Mouse (Mus musculus) lung, postnatal 0 days (tissue): ENCODE results near the gene Cwf19l1. TPM values are rescaled to one million over a fixed set of nuclear protein-coding genes. Genes with fewer than 3 reads are reported as not detected.

Experiments
- ATAC-seq: fragments of 200-750 bp; cut with Nextera tagmentation; 2 replicates; pipeline ENCODE4 v1.8.0; 2017; ENCODE audit warnings: moderate library complexity
- DNase-seq: peaks from one replicate; pipeline ENCODE4 v3.0.0-alpha.2; 2016; ENCODE audit warnings: low spot score
- H3K27ac ChIP-seq: fragments of 300-500 bp; sonication (generic); 2 replicates; pipeline ENCODE4 v1.5.1; 2014; ENCODE audit warnings: antibody characterized with exemption, mild to moderate bottlenecking, low read length, mixed read lengths
- H3K27me3 ChIP-seq: fragments of 300-500 bp; sonication (generic); replicated peaks from 2 replicates; pipeline ENCODE4 v1.6.1; 2014; ENCODE audit warnings: low read length, mixed read lengths; ENCODE audit not compliant: insufficient read depth
- H3K36me3 ChIP-seq: fragments of 300-500 bp; sonication (generic); 2 replicates; pipeline ENCODE4 v1.6.1; 2014; ENCODE audit warnings: low read length, mixed read lengths; ENCODE audit not compliant: insufficient read depth
- H3K4me1 ChIP-seq: fragments of 300-500 bp; sonication (generic); 2 replicates; pipeline ENCODE4 v1.6.1; 2014; ENCODE audit warnings: antibody characterized with exemption, low read depth, low read length, mixed read lengths; ENCODE audit not compliant: insufficient read depth
- H3K4me2 ChIP-seq: fragments of 300-500 bp; sonication (generic); replicated peaks from 2 replicates; pipeline ENCODE4 v1.6.1; 2014; ENCODE audit warnings: low read depth, mild to moderate bottlenecking, low read length, moderate library complexity, mixed read lengths
- H3K4me3 ChIP-seq: fragments of 300-500 bp; sonication (generic); 2 replicates; pipeline ENCODE4 v1.5.1; 2014; ENCODE audit warnings: low read depth, low read length
- H3K9ac ChIP-seq: fragments of 300-500 bp; sonication (generic); replicated peaks from 2 replicates; pipeline ENCODE4 v1.6.1; 2014; ENCODE audit warnings: low read depth, mild to moderate bottlenecking
- H3K9me3 ChIP-seq: fragments of 300-500 bp; sonication (generic); 2 replicates; pipeline ENCODE4 v1.6.1; 2016; ENCODE audit warnings: low read length, mixed read lengths
- CTCF ChIP-seq: IDR thresholded peaks from 2 replicates; pipeline ENCODE4 v1.5.1; 2016; ENCODE audit warnings: antibody characterized with exemption, mild to moderate bottlenecking
- EP300 ChIP-seq: IDR thresholded peaks from 2 replicates; pipeline ENCODE4 v1.6.1; 2016; ENCODE audit warnings: antibody characterized with exemption, mild to moderate bottlenecking, control low read depth
- WGBS: fragments of 180-500 bp; shearing (Covaris S2); extraction: QIAGEN DNeasy Blood & Tissue Kit; methylation state at CpG from one replicate; pipeline ENCODE4 v1.1.7; 2014; 5-methylcytosine and 5-hydroxymethylcytosine counted together
- polyA plus RNA-seq: library from polyadenylated mRNA; unstranded; fragments of >200 nt; fragmentation: Nextera tagmentation; extraction: Ambion mirVana; gene quantifications from 2 replicates; pipeline ENCODE4 v1.2.1, GENCODE M21; 2015

Cwf19l1 gene
- 14.2 and 18.5 TPM in 2 replicates for polyA plus RNA-seq

GRCm38 (mm10) chr19:44135072-44135959, at the start of gene Cwf19l1:
TSS of gene Cwf19l1 (minus strand) at chr19:44135876.
- peak within 1 kb of the TSS; percentile 89 for H3K27ac ChIP-seq
- TF ChIP-seq CTCF = no peak
- TF ChIP-seq EP300 = no peak
- peak within 1 kb of the TSS; percentile 90 for H3K4me3 ChIP-seq
- under 1% methylated on average over 45 of the region's 45 CpGs for WGBS
- H3K9ac ChIP-seq = peak within 1 kb of the TSS; percentile 68
- ATAC-seq (peak; percentile 94), DNase-seq (peak; percentile 95)
- peak within 1 kb of the TSS; percentile 81 for H3K4me2 ChIP-seq
- H3K4me1 ChIP-seq = no peaks in the 10 kb centered on the region
- no peaks in the 10 kb centered on the region for H3K9me3 ChIP-seq
- H3K36me3 ChIP-seq = peaks cover 6% of the 10 kb centered on the region; the same call in 1 of the 2 replicates
- no peaks in the 10 kb centered on the region for H3K27me3 ChIP-seq

GRCm38 (mm10) chr19:44183968-44184367, 48.3 kb upstream of the Cwf19l1 start:
- no peaks in the 10 kb centered on the region for H3K9me3 ChIP-seq
- no peak overlapping the region for H3K9ac ChIP-seq
- H3K4me1 ChIP-seq = no peaks in the 10 kb centered on the region
- H3K36me3 ChIP-seq = no peaks in the 10 kb centered on the region
- no peaks in the 10 kb centered on the region for H3K27me3 ChIP-seq
- ATAC-seq (no peak), DNase-seq (no peak)
- no peak overlapping the region for H3K4me2 ChIP-seq
- no peak overlapping the region for H3K27ac ChIP-seq
- WGBS = 73% methylated on average over 3 of the region's 3 CpGs
- no peak for TF ChIP-seq CTCF
- TF ChIP-seq EP300 = no peak
- H3K4me3 ChIP-seq = no peak overlapping the region

DNA sequence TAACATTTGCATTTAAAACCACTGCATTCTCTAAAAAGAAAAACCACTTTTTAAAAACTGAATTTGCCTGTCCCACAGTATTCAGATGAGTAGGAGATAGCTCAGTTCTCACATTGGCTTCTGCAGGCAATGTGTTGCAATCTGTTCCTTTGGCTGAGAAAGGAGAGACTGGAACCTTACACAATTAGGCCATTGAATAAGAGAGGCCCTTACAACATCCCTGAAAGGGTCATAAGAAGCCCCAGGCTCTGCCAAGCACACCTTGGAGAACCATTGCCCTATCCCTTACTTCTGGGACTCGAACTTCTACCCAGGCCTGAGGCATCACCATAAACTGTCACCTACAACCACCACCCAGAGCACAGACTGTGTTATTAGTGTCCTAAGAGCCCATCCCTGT, 44.8 kb upstream of the Cwf19l1 start:
- Histone ChIP-seq H3K4me3 (no peak overlapping the region), H3K4me1 (no peaks in the 10 kb centered on the region), H3K9ac (no peak overlapping the region), H3K4me2 (no peak overlapping the region), H3K27me3 (no peaks in the 10 kb centered on the region), H3K9me3 (peaks cover 4% of the 10 kb centered on the region; the same call in 1 of the 2 replicates), H3K36me3 (no peaks in the 10 kb centered on the region), H3K27ac (no peak overlapping the region)
- no peak for TF ChIP-seq EP300
- no peak for TF ChIP-seq CTCF
- DNase-seq (no peak), ATAC-seq (no peak)
- 64% methylated on average over 1 of the region's 1 CpGs for WGBS

GRCm38 (mm10) chr19:44176741-44177140, 41.1 kb upstream of the Cwf19l1 start:
- no peak for ATAC-seq
- TF ChIP-seq EP300 (no peak), CTCF (no peak)
- DNase-seq = no peak
- H3K4me1 ChIP-seq = no peaks in the 10 kb centered on the region
- no peak overlapping the region for H3K27ac ChIP-seq
- H3K4me3 ChIP-seq = no peak overlapping the region
- H3K27me3 ChIP-seq = no peaks in the 10 kb centered on the region
- H3K36me3 ChIP-seq = no peaks in the 10 kb centered on the region
- H3K9me3 ChIP-seq = peaks cover 4% of the 10 kb centered on the region; the same call in 1 of the 2 replicates
- whole genome bisulfite sequencing = 74% methylated on average over 3 of the region's 3 CpGs
- no peak overlapping the region for H3K4me2 ChIP-seq
- H3K9ac ChIP-seq = no peak overlapping the region

DNA sequence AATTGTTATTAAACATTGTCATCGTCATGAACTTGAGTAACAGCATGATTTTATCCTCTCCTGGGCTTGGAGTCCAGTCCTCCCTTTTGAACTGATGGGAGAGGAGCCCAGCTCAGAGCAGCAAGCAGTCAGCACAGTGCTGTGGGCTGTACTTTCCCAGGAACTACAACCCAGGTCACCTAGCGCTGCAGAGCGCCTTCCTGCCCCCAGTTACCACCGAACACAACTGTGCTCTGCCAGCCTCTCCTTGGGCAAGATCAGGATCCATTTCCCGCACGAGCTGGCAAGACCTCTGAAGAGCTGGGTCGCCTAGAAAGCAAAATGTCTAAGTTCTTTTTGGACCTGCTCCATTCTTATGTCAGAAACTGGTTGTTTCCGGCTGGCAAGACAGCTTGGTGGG, 39.2 kb upstream of the Cwf19l1 start:
- DNase-seq (no peak), ATAC-seq (no peak)
- no peaks in the 10 kb centered on the region for H3K4me1 ChIP-seq
- no peak overlapping the region for H3K27ac ChIP-seq
- H3K9ac ChIP-seq = no peak overlapping the region
- H3K9me3 ChIP-seq = peaks cover 4% of the 10 kb centered on the region; the same call in 1 of the 2 replicates
- H3K36me3 ChIP-seq = no peaks in the 10 kb centered on the region
- H3K27me3 ChIP-seq = no peaks in the 10 kb centered on the region
- TF ChIP-seq CTCF (no peak), EP300 (no peak)
- H3K4me2 ChIP-seq = no peak overlapping the region
- WGBS = 54% methylated on average over 8 of the region's 8 CpGs
- H3K4me3 ChIP-seq = no peak overlapping the region

DNA sequence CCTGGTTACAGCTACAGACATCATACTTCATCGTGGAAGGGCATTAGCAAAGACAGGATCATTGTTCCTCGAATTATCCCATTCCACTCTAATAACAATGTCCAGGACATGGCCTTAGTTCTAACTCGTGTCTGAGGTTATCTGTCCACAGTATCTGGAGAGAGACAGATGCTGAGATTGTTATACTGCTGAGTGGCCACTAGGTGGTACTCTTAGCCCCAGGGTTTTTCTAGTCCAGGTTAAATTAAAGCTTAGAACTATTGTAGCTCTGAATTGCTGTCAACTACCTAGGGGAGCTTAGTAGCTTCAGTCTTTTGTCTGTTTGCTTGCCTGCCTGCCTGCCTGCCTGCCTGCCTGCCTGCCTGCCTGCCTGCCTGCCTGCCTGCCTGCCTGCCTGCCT, 25.8 kb upstream of the Cwf19l1 start:
- ATAC-seq = no peak
- Histone ChIP-seq H3K9ac (no peak overlapping the region), H3K4me3 (no peak overlapping the region), H3K36me3 (no peaks in the 10 kb centered on the region), H3K4me2 (no peak overlapping the region), H3K9me3 (no peaks in the 10 kb centered on the region), H3K27ac (no peak overlapping the region), H3K27me3 (no peaks in the 10 kb centered on the region), H3K4me1 (no peaks in the 10 kb centered on the region)
- TF ChIP-seq EP300 = no peak
- peak; percentile 75 for TF ChIP-seq CTCF
- 4% methylated on average over 3 of the region's 3 CpGs for WGBS
- DNase-seq = peak; percentile 70
